Mouse (Mus musculus): ENCODE measurements around the gene Cyb5d1. TPM values are rescaled to one million over a fixed set of nuclear protein-coding genes. Genes with fewer than 3 reads are reported as not detected.

The Cyb5d1 gene
- polyA plus RNA-seq, 1 experiment from 2014 or later: 30.2 TPM

- Histone ChIP-seq H3K4me2 (peak overlapping the region; percentile 94; the same call in 1 of the 2 replicates), H3K27ac (peak overlapping the region; percentile 43; the same call in 1 of the 2 replicates)
These were observed 25.9 kb upstream of the Cyb5d1 start for GRCm38 (mm10) chr11:69421131-69421977.

DNA sequence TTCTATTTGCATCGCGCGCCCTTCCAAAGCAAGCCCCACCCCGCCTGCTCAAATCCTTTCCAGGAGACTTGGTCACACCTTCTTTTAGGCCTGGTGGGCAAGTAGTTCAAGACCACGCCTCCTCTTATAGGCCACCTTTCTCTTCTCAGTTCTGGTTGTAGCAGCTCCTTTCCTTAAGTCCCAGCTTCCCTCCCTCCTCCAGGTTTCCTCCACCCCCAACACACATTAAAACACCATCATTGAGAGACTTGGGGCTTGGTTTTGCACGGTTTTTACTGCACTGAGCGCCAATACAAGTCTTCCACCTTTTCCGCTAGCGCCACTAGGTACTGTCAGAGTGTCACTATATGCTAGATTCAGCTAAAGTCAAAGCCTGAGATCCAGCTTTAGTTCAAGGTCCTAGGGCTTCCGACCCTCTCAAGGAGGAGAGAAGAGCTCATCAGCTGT lies 25.1 kb upstream of the Cyb5d1 start:
- peak overlapping the region; percentile 43; the same call in 1 of the 2 replicates for H3K27ac ChIP-seq
- H3K4me1 ChIP-seq: peaks cover 46% of the 10 kb centered on the region

More at GRCm38 (mm10) chr11:69421131-69421977, 25.9 kb upstream of the Cyb5d1 start:
- peaks cover 46% of the 10 kb centered on the region for H3K4me1 ChIP-seq
- 18% methylated on average over 25 of the region's 25 CpGs for WGBS
- no peak overlapping the region for H3K9ac ChIP-seq
- no peak for ATAC-seq (ENCODE audit: insufficient number of reproducible peaks, low FRiP score, low TSS enrichment, low read depth)
- peaks cover 25% of the 10 kb centered on the region for H3K27me3 ChIP-seq
- H3K4me3 ChIP-seq: peak overlapping the region; percentile 62; the same call in 1 of the 2 replicates
- H3K9me3 ChIP-seq: no peaks in the 10 kb centered on the region
- H3K36me3 ChIP-seq: no peaks in the 10 kb centered on the region

GRCm38 (mm10) chr11:69419813-69420553 lies 24.6 kb upstream of the Cyb5d1 start:
- Histone ChIP-seq H3K4me1 (peaks cover 49% of the 10 kb centered on the region), H3K27me3 (peaks cover 25% of the 10 kb centered on the region), H3K4me3 (peak overlapping the region; percentile 62), H3K9me3 (no peaks in the 10 kb centered on the region), H3K4me2 (peak overlapping the region; percentile 94), H3K27ac (peak overlapping the region; percentile 98), H3K36me3 (no peaks in the 10 kb centered on the region), H3K9ac (peak overlapping the region; percentile 35; the same call in 1 of the 2 replicates)
- under 1% methylated on average over 31 of the region's 31 CpGs for WGBS
- ATAC-seq (ENCODE audit: insufficient number of reproducible peaks, low FRiP score, low TSS enrichment, low read depth): no peak

More for the DNA sequence above, 25.1 kb upstream of the Cyb5d1 start:
- Histone ChIP-seq H3K27me3 (peaks cover 25% of the 10 kb centered on the region), H3K9me3 (no peaks in the 10 kb centered on the region), H3K36me3 (no peaks in the 10 kb centered on the region), H3K9ac (0 out of 2 replicates have a peak overlapping the region, but pooled peaks have one; percentile 35), H3K4me3 (peak overlapping the region; percentile 62), H3K4me2 (peak overlapping the region; percentile 94)
- no peak for ATAC-seq (ENCODE audit: insufficient number of reproducible peaks, low FRiP score, low TSS enrichment, low read depth)
- WGBS: 15% methylated on average over 10 of the region's 10 CpGs

GRCm38 (mm10) chr11:69419443-69419812 lies 24.0 kb upstream of the Cyb5d1 start:
- Histone ChIP-seq H3K4me3 (peak overlapping the region; percentile 62), H3K9me3 (no peaks in the 10 kb centered on the region), H3K4me1 (peaks cover 54% of the 10 kb centered on the region), H3K9ac (peak overlapping the region; percentile 35; the same call in 1 of the 2 replicates), H3K27me3 (peaks cover 25% of the 10 kb centered on the region), H3K4me2 (peak overlapping the region; percentile 94), H3K36me3 (no peaks in the 10 kb centered on the region), H3K27ac (peak overlapping the region; percentile 98)
- ATAC-seq (ENCODE audit: insufficient number of reproducible peaks, low FRiP score, low TSS enrichment, low read depth): no peak
- WGBS: under 1% methylated on average over 19 of the region's 19 CpGs

- Histone ChIP-seq H3K27me3 (peaks cover 25% of the 10 kb centered on the region), H3K27ac (peak overlapping the region; percentile 98), H3K4me2 (peak overlapping the region; percentile 94), H3K9me3 (no peaks in the 10 kb centered on the region), H3K36me3 (no peaks in the 10 kb centered on the region), H3K4me3 (peak overlapping the region; percentile 62), H3K4me1 (peaks cover 61% of the 10 kb centered on the region), H3K9ac (peak overlapping the region; percentile 42)
- under 1% methylated on average over 41 of the region's 45 CpGs for WGBS
- peak; percentile 93 for ATAC-seq (ENCODE audit: insufficient number of reproducible peaks, low FRiP score, low TSS enrichment, low read depth)
These were observed 23.3 kb upstream of the Cyb5d1 start for GRCm38 (mm10) chr11:69418481-69419442.

GRCm38 (mm10) chr11:69417449-69418384 lies 22.3 kb upstream of the Cyb5d1 start:
- Histone ChIP-seq H3K36me3 (peaks cover 3% of the 10 kb centered on the region; the same call in 1 of the 2 replicates), H3K9me3 (no peaks in the 10 kb centered on the region), H3K4me3 (peak overlapping the region; percentile 62), H3K27me3 (peaks cover 22% of the 10 kb centered on the region), H3K9ac (peak overlapping the region; percentile 42), H3K4me2 (peak overlapping the region; percentile 94), H3K4me1 (peaks cover 72% of the 10 kb centered on the region), H3K27ac (peak overlapping the region; percentile 98)
- under 1% methylated on average over 39 of the region's 39 CpGs for WGBS
- peak; percentile 37 for ATAC-seq (ENCODE audit: insufficient number of reproducible peaks, low FRiP score, low TSS enrichment, low read depth)

- H3K9me3 ChIP-seq: no peaks in the 10 kb centered on the region
- H3K36me3 ChIP-seq: peaks cover 7% of the 10 kb centered on the region; the same call in 1 of the 2 replicates
- H3K27me3 ChIP-seq: peaks cover 15% of the 10 kb centered on the region
- no peak for ATAC-seq (ENCODE audit: insufficient number of reproducible peaks, low FRiP score, low TSS enrichment, low read depth)
- H3K4me1 ChIP-seq: peaks cover 78% of the 10 kb centered on the region
- peak overlapping the region; percentile 94 for H3K4me2 ChIP-seq
- no peak overlapping the region for H3K9ac ChIP-seq
- peak overlapping the region; percentile 98 for H3K27ac ChIP-seq
- H3K4me3 ChIP-seq: peak overlapping the region; percentile 62
- 5% methylated on average over 8 of the region's 8 CpGs for WGBS
These were observed 21.6 kb upstream of the Cyb5d1 start for GRCm38 (mm10) chr11:69416921-69417448.

- H3K9ac ChIP-seq: no peak overlapping the region
- peak overlapping the region; percentile 94 for H3K4me2 ChIP-seq
- H3K9me3 ChIP-seq: no peaks in the 10 kb centered on the region
- H3K36me3 ChIP-seq: peaks cover 7% of the 10 kb centered on the region; the same call in 1 of the 2 replicates
- peaks cover 78% of the 10 kb centered on the region for H3K4me1 ChIP-seq
- peak overlapping the region; percentile 98 for H3K27ac ChIP-seq
- peak overlapping the region; percentile 62 for H3K4me3 ChIP-seq
- H3K27me3 ChIP-seq: peaks cover 10% of the 10 kb centered on the region
- WGBS: 0% methylated on average over 4 of the region's 4 CpGs
- ATAC-seq (ENCODE audit: insufficient number of reproducible peaks, low FRiP score, low TSS enrichment, low read depth): no peak
These were observed 21.1 kb upstream of the Cyb5d1 start for GRCm38 (mm10) chr11:69416509-69416908.

- 0% methylated on average over 13 of the region's 25 CpGs for WGBS
- ATAC-seq (ENCODE audit: insufficient number of reproducible peaks, low FRiP score, low TSS enrichment, low read depth): 0 out of 2 replicates have a peak, but pooled peaks have one; percentile 5
- Histone ChIP-seq H3K9me3 (no peaks in the 10 kb centered on the region), H3K4me2 (peak overlapping the region; percentile 94), H3K27me3 (peaks cover 3% of the 10 kb centered on the region), H3K27ac (peak overlapping the region; percentile 98), H3K36me3 (peaks cover 7% of the 10 kb centered on the region; the same call in 1 of the 2 replicates), H3K4me3 (peak overlapping the region; percentile 62), H3K4me1 (peaks cover 72% of the 10 kb centered on the region), H3K9ac (peak overlapping the region; percentile 76)
These were observed 20.4 kb upstream of the Cyb5d1 start for GRCm38 (mm10) chr11:69415668-69416451.

All from limb, embryonic 15.5 days (tissue).